Mouse (Mus musculus): ENCODE data around the gene Ahcyl1. TPM values are rescaled to one million over a fixed set of nuclear protein-coding genes. Genes with fewer than 3 reads are reported as not detected.

Gene Ahcyl1
- polyA plus RNA-seq, 1 experiment, result 14.6 TPM

DNA sequence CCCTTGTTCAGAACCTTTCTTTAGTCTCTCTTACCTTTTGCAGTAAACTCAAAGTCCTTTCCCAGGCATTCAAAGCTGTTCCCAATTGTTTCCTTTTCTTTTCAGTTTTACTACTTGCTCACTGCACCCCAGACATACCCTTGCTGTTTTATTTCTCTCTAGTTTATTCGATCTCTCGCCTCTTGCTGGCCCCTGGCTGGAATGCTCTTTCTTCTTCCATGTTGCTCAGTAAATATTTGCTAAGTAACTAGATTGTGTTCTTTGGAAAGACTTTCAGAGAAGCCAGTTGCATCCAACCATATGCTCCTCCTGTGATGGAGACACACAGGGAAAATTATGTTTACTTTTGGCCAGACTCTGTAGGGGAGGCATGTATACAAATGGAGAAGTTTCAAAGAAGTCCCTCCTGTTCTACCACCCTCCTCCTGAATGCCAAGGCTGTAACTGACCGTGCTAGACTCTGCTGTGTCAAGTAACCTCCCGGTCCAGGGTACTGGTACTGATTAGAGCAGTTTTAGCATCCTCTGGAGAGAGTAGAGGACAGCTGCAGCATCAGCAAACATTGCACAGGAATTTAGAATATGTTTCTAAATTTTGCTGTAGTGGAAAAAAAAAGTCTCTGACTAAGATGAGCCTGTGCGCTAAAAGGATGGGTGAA is 18.0 kb upstream of the Ahcyl1 start:
- no peak for TF ChIP-seq GATA1 (IDR thresholded peaks at IDR 0.05; ENCODE audit: low read length)

DNA sequence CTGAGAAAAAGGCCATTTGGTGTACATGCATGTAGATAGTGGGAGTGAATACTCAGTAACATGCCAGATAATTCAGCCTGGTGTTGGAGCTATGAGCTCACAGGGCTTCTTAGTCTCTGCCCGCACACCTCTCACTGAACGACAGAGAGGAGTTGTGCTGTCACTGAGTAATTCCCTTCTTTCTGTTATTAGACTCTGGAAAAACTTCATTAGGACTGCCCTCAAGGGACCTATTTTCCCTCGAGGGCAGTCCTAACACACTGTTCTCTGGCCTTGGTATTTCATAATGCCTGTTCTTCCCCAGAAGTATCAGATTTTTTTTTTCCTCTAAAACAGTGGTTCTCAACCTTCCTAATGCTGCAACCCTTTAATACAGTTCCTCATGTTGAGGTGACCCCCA is 15.7 kb upstream of the Ahcyl1 start:
- TF ChIP-seq GATA1 (IDR thresholded peaks at IDR 0.05; ENCODE audit: low read length), result no peak

DNA sequence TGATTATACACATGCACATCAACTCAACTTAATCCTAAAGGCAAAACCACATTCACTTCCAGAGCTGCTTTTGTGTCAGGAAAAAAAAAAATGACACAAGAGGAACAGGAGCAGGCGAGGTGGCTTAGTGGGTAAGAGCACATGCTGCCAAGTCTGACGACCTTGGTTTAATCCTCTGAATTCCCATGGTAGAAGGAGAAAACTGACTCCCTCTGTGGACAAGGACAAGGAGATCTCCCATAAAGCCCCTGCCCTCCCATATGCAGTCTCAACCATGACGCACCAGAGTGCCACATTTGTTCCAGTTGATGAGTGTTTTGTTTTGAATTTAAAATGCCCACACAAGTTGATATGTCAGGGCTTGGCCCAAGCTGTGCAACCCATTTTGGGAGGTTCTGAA is 12.8 kb upstream of the Ahcyl1 start:
- no peak for TF ChIP-seq GATA1 (IDR thresholded peaks at IDR 0.05; ENCODE audit: low read length)

DNA sequence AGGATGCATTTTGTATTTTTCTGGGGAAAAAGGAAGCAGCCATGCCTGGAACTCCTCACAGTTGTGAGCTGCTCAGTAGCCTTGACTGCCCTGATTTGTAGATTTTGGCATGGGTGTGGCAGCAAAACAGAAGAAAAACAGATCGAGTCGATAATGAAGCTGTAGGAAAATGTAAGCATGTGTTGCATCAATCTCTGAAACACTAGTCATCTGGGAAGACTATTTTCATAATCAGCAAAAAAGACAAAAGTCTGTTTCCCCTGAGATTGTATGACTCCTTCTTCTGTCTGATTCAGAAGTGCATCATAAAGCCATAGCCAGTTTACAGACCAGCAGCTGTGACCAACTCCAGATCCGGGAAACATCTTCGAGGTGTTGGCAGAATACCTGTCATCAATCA is 10.9 kb upstream of the Ahcyl1 start:
- TF ChIP-seq GATA1 (IDR thresholded peaks at IDR 0.05; ENCODE audit: low read length), result no peak

DNA sequence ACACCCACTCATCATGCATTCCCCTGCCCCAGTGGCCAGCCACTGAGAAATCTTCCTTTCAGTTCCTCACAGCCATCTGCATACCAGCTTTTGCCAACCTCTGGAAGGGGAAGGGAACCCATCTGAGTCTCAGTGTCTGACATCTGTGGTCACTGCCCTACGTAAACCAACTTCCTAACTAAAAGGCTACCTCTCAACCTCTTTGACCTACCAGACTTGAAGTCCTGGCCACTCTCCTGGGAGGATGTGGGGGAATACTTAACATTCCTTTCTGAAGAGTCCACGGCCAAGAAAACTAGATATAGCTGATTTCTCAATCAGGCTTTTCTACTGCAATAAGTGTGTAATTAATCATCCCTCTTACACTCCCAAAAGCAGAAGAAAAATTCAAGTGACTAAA is 9.8 kb upstream of the Ahcyl1 start:
- TF ChIP-seq GATA1 (IDR thresholded peaks at IDR 0.05; ENCODE audit: low read length), result no peak

DNA sequence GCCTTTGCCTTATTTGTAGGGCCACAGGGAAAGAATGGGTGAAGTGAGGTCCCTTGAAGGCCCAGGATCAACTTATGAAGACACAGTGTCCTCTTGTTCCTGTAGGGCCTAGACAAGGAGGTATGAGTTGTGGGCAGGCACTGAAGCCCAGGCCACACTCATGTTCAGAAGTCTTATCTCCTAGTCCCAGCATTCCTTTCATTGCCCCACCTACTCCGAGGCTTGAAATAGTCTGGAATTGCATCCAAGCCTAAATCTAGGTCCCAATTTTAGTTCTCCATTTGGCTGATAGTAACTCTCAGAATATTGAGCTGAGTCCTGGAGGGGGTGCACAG is 8.0 kb upstream of the Ahcyl1 start:
- no peak for TF ChIP-seq GATA1 (IDR thresholded peaks at IDR 0.05; ENCODE audit: low read length)

DNA sequence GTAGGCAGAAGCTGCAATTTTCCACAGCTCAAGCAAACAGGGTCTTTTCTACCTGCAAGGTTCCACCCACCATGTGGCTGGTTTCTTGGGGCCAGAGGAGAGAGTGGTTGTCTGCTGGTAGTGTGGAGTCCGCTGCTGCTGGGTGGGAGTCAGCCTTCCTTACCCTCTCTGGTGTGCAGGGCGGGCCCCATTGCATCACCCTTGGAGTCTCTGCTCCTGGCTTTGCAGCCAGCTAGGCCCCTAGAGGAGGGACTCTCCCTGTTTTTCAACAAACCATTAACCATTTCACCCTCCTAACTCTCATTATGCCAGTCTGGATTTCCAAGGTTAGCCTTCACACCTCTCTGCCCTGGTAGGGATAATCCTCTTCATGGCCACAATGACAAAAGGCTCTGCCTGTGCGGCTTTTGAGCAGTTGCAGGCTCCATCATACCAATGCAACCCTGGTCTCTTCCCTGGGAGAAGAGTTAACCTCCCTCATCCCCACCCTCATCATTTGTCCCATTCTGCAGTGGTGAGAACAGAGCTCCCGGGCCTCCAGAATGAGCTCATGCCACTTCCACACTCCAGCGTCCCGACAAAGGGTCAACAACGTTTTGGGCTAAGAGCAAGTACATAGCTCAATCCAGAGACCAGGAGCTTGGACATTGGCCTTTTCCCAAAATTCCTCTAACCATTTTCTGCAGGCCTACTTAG is 7.5 kb upstream of the Ahcyl1 start:
- TF ChIP-seq GATA1 (IDR thresholded peaks at IDR 0.05; ENCODE audit: low read length), result no peak

DNA sequence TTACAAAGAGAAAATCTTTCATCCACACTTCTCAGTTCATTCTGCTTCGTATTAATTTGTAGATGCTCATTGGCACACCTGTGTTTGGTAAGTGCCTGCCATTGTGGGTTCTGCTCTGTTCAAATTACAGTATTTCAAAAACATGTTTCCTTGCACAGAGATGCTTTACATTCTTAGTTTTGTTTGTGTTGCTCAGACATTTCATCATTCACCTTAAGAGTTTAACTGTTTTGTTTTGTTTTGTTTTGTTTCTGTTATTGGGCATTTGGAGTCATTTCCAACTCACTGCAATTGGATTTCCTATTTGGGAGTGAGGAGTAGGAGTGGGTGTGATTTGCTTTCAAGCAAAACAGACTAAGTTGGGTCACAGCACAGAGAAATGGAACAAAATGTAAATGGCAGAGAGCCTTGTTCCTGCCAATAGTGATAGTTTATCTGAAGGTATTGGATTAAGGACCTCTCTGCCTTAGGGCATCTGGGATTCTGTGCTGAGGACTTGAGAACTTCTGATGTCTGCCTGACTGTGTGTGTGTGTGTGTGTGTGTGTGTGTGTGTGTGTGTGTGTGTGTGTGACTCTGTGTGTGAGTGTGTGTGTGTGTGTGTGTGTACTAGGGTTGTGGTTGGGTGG is 5.5 kb upstream of the Ahcyl1 start:
- TF ChIP-seq GATA1 (IDR thresholded peaks at IDR 0.05; ENCODE audit: low read length), result no peak

DNA sequence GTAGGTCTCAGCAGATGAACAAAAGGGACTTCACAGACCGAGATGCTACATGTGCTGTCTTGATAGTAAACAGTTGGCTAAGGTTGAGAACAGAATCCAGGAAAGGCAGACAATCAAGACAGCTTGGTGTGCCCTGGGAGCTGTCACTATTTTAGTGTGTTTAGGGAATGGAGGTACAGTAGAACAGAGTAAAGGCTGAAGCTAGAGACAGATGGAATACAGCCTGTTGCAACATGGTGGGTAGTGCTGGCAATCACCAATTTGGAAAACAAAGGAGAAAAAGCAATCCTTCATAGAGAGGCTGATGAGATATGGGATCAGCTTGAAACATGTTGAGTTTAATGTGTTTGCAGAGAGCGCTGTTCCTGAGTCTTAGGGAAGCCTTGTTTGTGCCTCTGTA is 4.3 kb upstream of the Ahcyl1 start:
- no peak for TF ChIP-seq GATA1 (IDR thresholded peaks at IDR 0.05; ENCODE audit: low read length)

DNA sequence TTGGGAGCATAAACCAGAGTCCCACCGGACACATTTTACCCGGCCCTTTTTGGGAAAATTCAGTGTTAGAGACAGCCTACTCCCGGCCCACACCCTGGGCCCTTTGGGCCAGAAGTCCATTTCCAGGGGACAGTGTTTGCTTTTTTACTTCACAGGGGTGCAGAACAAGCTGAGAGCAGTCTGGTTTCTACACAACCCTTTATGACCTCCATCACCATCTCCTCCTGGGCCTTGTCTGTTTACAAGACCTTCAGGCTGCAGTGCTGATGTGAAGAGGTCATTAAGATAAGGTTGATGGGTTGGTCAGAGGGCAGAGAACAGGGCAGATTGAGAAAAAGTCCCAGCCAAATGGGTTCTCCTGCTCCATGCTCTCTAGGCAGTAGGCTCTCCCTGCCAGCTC is 550 bp upstream of the Ahcyl1 start:
- no peak for TF ChIP-seq GATA1 (IDR thresholded peaks at IDR 0.05; ENCODE audit: low read length)

DNA sequence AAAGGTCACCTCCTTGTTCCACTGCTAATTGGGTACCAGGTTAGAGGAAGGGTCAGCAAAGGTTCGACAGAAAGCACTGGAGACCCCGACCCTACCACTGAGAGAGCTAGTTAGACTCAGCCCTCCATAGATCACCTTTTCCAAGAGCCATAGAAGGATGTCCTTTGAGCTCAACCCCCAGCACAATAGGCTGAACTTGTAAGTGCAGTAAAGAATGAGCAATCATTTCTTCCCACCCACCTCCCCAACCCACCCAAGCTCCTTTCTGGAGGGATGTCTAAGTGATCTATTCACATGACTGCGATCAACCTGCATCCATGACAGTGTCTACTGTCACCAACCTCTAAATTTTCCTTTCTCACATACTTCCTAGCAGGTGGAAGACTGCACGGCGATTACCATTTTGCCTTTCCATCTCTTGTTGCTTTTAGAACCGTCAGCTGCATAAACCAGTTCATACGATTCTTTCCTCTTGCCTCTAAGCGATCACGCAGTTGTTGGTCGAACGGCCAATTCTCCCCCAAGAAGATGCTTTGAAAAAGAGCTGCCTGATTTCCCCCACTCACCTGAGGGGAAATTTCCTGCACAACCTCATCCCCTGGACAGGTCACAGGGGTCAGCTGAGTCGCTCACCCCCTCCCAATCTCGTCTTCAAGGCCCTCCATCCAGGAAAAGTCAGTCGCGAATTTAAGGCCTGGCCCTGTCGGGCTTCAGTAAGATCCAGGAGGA is 977 bp downstream of the Ahcyl1 start:
- no peak for TF ChIP-seq GATA1 (IDR thresholded peaks at IDR 0.05; ENCODE audit: low read length)

DNA sequence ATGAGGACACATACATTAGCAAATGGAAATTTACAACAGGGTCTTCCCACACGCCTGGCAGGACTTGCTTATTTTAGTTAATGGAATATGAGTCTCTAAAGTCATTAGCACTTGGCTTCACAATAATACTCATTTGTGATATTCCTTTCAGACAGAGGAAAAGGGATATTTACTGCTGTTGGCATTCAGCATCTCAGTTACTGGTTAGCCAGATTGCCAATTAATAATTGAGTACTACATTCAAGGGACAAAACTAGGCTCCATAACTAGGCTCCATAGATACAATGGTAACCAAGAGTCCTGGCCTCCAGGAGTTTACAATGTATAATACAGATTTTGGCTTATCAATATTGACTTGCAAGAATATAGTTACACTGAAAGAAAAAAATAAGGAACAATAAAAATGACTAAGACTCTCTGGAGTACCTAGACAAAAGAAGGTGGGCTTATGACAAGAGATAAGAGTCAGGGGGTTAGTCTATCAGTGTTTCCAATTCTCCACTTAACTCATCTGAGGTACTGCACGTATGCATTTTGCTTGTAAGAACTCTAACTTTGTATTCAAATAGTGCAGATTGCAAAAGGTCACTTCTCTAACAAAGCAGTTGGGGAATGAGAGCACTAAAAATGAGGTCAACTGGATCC is 2.0 kb downstream of the Ahcyl1 start:
- no peak for TF ChIP-seq GATA1 (IDR thresholded peaks at IDR 0.05; ENCODE audit: low read length)

DNA sequence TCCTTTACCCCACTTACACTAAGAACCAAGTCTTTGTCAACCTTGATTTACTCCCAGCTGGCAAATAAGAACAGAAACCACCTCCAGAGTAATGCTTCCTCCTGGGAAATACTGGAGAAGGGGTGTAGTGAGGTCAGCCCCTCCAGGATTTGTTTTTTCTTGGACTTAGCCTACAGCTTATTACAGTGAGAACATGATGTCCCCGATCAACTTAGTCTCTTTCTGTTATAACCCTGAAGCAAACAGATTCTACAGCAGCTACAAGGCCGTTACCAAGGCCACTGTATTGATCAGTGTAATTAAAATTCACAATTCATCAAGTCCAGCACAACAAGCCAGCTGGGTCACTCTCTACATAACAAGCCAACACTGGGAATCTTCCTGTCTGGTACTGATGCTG is 6.0 kb downstream of the Ahcyl1 start:
- no peak for TF ChIP-seq GATA1 (IDR thresholded peaks at IDR 0.05; ENCODE audit: low read length)

DNA sequence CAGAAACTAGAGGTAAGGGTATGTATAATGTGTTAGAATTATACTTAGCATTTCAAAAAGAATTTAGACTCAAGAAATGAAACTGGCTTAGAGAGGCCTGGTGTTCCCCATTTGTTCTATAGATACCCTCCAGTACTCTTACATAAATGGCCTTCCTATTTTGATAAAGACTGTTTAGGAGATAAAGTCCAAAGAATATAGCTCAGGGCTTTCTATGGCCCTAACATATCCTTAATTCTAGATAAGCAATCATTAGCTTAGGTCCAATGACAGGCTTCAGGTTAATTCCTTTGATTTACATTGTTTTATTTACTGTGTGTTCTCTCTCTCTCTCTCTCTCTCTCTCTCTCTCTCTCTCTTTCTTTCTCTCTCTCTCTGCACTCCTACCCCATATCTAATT is 7.1 kb downstream of the Ahcyl1 start:
- no peak for TF ChIP-seq GATA1 (IDR thresholded peaks at IDR 0.05; ENCODE audit: low read length)

DNA sequence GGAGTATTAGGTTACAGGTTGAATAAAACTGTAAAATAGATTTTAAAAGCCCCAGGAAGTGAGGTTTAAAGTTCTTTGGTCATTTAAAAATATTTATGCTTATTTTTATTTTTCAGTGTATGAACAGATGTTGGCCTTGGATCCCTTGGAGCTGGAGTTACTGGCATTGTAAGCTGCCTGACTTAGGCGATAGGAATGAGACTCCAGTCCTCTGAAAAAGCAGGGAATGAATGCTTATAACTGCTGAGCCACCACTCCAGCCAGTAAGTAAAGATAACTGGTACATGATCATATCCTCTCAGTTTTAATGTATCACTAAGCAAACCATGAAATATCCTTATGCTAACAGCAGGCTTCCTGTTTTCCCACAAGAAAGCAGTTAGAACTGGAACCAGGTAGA is 8.1 kb downstream of the Ahcyl1 start:
- no peak for TF ChIP-seq GATA1 (IDR thresholded peaks at IDR 0.05; ENCODE audit: low read length)

Data from G1E-ER4 (cell line).